Mouse (Mus musculus) MEL (cell line): Measurements from ENCODE around the gene Ccdc152.

Experiments
- CTCF ChIP-seq, 3 experiments: IDR thresholded peaks in 2 of 3; conservative IDR thresholded peaks in 1 of 3; 2 replicates each; pipeline ENCODE4 v1.5.1; 2011 to 2012; ENCODE audit warnings: low read length in 3 of 3, low read depth in 2 of 3, mild to moderate bottlenecking in 2 of 3, improper control_type of control experiment in 1 of 3, inconsistent platforms in 1 of 3, mixed read lengths in 1 of 3, moderate library complexity in 1 of 3; ENCODE audit not compliant: control insufficient read depth in 1 of 3, insufficient read depth in 1 of 3, poor library complexity in 1 of 3, severe bottlenecking in 1 of 3
- E2F4 ChIP-seq: IDR thresholded peaks from 2 replicates; pipeline ENCODE4 v1.6.1; 2011; ENCODE audit warnings: low read depth, low read length, improper control_type of control experiment, borderline replicate concordance
- ELF1 ChIP-seq: IDR thresholded peaks from 2 replicates; pipeline ENCODE4 v1.6.1; 2014; ENCODE audit warnings: low read depth, mild to moderate bottlenecking, inconsistent platforms, low read length, improper control_type of control experiment, moderate library complexity
- GATA1 ChIP-seq: IDR thresholded peaks from 2 replicates; pipeline ENCODE4 v1.6.1; 2011; ENCODE audit warnings: low read depth, low read length, improper control_type of control experiment
- HCFC1 ChIP-seq: IDR thresholded peaks from 2 replicates; pipeline ENCODE4 v1.6.1; 2012; ENCODE audit warnings: low read depth, mild to moderate bottlenecking, inconsistent platforms, low read length, improper control_type of control experiment, moderate library complexity
- MAFK ChIP-seq: IDR thresholded peaks from 2 replicates; pipeline ENCODE4 v1.6.1; 2011; ENCODE audit warnings: low read depth, mild to moderate bottlenecking, low read length, improper control_type of control experiment, borderline replicate concordance
- MYB ChIP-seq: IDR thresholded peaks from 2 replicates; pipeline ENCODE4 v1.6.1; 2011; ENCODE audit warnings: mild to moderate bottlenecking, low read depth, low read length, improper control_type of control experiment
- POLR2A ChIP-seq, 2 experiments: IDR thresholded peaks; 2 replicates each; pipeline ENCODE4 v1.6.1; 2011 to 2012; ENCODE audit warnings: low read length in 2 of 2, mild to moderate bottlenecking in 2 of 2, control low read depth in 1 of 2, improper control_type of control experiment in 1 of 2, low read depth in 1 of 2, moderate library complexity in 1 of 2; ENCODE audit not compliant: control insufficient read depth in 1 of 2, insufficient read depth in 1 of 2, poor library complexity in 1 of 2
- POLR2AphosphoS2 ChIP-seq: IDR thresholded peaks from 2 replicates; pipeline ENCODE4 v1.6.1; 2011; ENCODE audit warnings: low read length, improper control_type of control experiment
- SIN3A ChIP-seq: IDR thresholded peaks from 2 replicates; pipeline ENCODE4 v1.6.1; 2012; ENCODE audit warnings: low read length, improper control_type of control experiment, inconsistent platforms
- TAL1 ChIP-seq: IDR thresholded peaks from 2 replicates; pipeline ENCODE4 v1.6.1; 2012; ENCODE audit warnings: mild to moderate bottlenecking, inconsistent platforms, low read length, moderate library complexity, mixed read lengths
- UBTF ChIP-seq: IDR thresholded peaks from 2 replicates; pipeline ENCODE4 v1.6.1; 2012; ENCODE audit warnings: low read depth, mild to moderate bottlenecking, inconsistent platforms, low read length, improper control_type of control experiment, moderate library complexity, borderline replicate concordance; ENCODE audit not compliant: insufficient read depth

- no peak for TF ChIP-seq POLR2A (IDR thresholded peaks at IDR 0.05; ENCODE audit: control insufficient read depth in 1 of 2, insufficient read depth in 1 of 2, low read depth in 1 of 2, low read length in 2 of 2, poor library complexity in 1 of 2)
- TF ChIP-seq ELF1 = no peak
- TF ChIP-seq GATA1 = no peak
- TF ChIP-seq POLR2AphosphoS2 = no peak
- no peak for TF ChIP-seq E2F4
- TF ChIP-seq CTCF (IDR thresholded peaks at IDR 0.05 in 2 of 3, conservative IDR thresholded peaks at IDR 0.05 in 1 of 3; ENCODE audit: control insufficient read depth in 1 of 3, insufficient read depth in 1 of 3, low read depth in 2 of 3, low read length in 3 of 3, poor library complexity in 1 of 3, severe bottlenecking in 1 of 3) = no peak
- no peak for TF ChIP-seq SIN3A
- TF ChIP-seq MAFK = no peak
- no peak for TF ChIP-seq TAL1
- no peak for TF ChIP-seq UBTF
- TF ChIP-seq MYB = no peak
- no peak for TF ChIP-seq HCFC1
Observed at GRCm38 (mm10) chr15:3251031-3251717, 52.2 kb downstream of the Ccdc152 start.
